Mouse (Mus musculus): ENCODE measurements around the gene Hnf1b. TPM values are rescaled to one million over a fixed set of nuclear protein-coding genes. Genes with fewer than 3 reads are reported as not detected.

Gene Hnf1b
- polyA plus RNA-seq (2016; fragmentation: Nextera tagmentation; extraction: Ambion mirVana) = 0.09 TPM in 1 of 2 replicates, not detected in the other

DNA sequence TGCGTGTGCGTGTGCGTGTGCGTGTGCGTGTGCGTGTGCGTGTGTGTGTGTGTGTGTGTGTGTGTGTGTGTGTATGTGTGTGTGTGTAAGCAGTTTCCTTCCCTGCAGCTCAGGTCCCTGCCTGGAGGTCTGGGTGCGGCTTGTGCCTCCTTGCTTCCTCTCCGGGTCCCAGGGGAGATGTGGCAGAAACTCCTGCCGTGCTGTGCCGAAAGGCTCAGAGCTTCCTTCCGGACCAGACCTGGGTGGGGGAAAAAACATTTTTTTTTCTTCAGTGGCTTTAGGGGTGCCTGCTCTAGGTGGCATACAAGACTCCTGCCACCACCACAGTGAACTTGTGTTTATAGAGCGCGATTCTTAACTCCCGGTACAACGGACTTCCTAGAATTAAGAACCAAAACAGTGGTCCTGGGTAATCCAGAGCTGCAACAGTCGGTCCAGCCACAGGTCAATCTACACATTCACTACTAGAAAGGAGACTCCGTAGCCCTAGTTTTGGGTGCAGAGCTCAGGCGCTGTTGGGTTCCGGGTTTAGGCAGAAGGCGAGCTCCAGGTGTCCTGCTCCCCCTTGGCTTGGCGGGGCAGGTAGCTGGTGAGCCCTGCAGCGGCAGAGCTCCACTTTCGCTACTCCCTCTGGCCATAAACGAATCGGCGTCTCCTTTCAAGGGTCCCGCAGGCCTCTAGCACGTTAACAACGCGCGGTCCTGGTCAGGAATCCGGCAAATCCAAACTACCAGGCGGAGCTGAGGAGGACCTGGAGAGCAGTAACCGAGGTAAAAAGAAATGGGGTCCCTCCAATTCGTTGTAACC lies at the start of gene Hnf1b:
Gene Hnf1b (plus strand): TSS at position 535 of the 807 bp plus-strand sequence.
- Histone ChIP-seq H3K9ac (no peak within 1 kb of the TSS), H3K9me3 (replicated peaks) (no peaks in the 10 kb centered on the region), H3K27me3 (peaks cover 69% of the 10 kb centered on the region), H3K4me3 (0 out of 2 replicates have a peak within 1 kb of the TSS, but pooled peaks have one; percentile 3), H3K4me2 (replicated peaks) (peak within 1 kb of the TSS; percentile 13; the same call in 1 of the 2 replicates), H3K36me3 (no peaks in the 10 kb centered on the region), H3K27ac (no peak within 1 kb of the TSS), H3K4me1 (peaks cover 20% of the 10 kb centered on the region)
- ATAC-seq (ENCODE audit: low FRiP score) = no peak
- 5% methylated on average over 34 of the region's 36 CpGs for WGBS

GRCm38 (mm10) chr11:83802166-83802565 lies 47.7 kb upstream of the Hnf1b start:
- H3K4me2 ChIP-seq (replicated peaks) = no peak overlapping the region
- ATAC-seq (ENCODE audit: low FRiP score) = no peak
- H3K27me3 ChIP-seq = no peaks in the 10 kb centered on the region
- no peaks in the 10 kb centered on the region for H3K4me1 ChIP-seq
- H3K27ac ChIP-seq = no peak overlapping the region
- no peaks in the 10 kb centered on the region for H3K9me3 ChIP-seq (replicated peaks)
- no peaks in the 10 kb centered on the region for H3K36me3 ChIP-seq
- 68% methylated on average over 8 of the region's 8 CpGs for WGBS
- no peak overlapping the region for H3K9ac ChIP-seq
- no peak overlapping the region for H3K4me3 ChIP-seq

GRCm38 (mm10) chr11:83802581-83802980 lies 47.3 kb upstream of the Hnf1b start:
- no peak overlapping the region for H3K9ac ChIP-seq
- no peak for ATAC-seq (ENCODE audit: low FRiP score)
- H3K4me3 ChIP-seq = no peak overlapping the region
- no peaks in the 10 kb centered on the region for H3K4me1 ChIP-seq
- no peaks in the 10 kb centered on the region for H3K36me3 ChIP-seq
- H3K27me3 ChIP-seq = no peaks in the 10 kb centered on the region
- H3K27ac ChIP-seq = no peak overlapping the region
- H3K4me2 ChIP-seq (replicated peaks) = no peak overlapping the region
- 89% methylated on average over 4 of the region's 4 CpGs for WGBS
- no peaks in the 10 kb centered on the region for H3K9me3 ChIP-seq (replicated peaks)

DNA sequence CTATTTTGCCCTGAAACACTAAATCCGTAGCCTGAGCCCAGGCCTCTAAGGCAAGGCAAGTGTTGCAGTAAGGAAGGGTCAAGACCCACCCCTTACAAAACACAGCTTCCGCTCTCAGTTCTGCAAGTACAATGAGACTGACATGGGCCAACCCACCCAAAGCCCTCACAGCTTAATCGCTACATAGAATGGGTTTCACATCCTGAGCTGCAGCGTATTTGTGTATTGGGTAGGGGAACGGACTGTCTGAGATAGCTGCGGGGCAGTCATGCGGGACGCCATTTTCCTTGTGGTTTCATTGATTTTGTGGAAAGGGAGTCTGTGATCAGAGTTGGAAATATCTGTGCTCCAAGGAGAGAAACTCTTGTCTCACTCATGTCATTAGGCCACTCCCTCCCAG lies 39.4 kb upstream of the Hnf1b start:
- Histone ChIP-seq H3K27me3 (no peaks in the 10 kb centered on the region), H3K27ac (no peak overlapping the region), H3K4me2 (replicated peaks) (no peak overlapping the region), H3K4me3 (no peak overlapping the region), H3K9me3 (replicated peaks) (no peaks in the 10 kb centered on the region), H3K9ac (no peak overlapping the region), H3K36me3 (no peaks in the 10 kb centered on the region), H3K4me1 (no peaks in the 10 kb centered on the region)
- WGBS = 83% methylated on average over 8 of the region's 8 CpGs
- ATAC-seq (ENCODE audit: low FRiP score) = no peak

DNA sequence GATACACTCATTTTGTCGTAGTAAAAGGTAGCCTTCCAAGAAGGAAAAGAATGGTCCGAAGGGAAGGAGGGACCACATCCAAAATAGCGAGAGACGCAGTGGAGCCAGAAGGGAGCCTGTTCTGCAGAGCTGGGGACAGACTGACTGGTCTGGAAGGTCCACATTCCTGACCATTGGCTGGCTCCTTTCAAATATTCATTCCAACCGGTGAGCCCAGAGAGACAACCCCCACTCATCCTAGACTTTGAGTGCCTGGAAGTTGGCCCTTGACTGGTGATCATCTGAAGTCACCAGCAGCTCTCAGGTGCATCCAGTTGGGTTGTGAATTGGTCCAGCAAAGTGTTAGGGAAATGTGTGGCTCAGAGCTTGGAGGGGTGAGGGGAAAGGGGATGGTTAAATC lies 34.7 kb upstream of the Hnf1b start:
- H3K4me2 ChIP-seq (replicated peaks) = no peak overlapping the region
- peaks cover 4% of the 10 kb centered on the region; the same call in 1 of the 2 replicates for H3K27me3 ChIP-seq
- WGBS = 88% methylated on average over 5 of the region's 5 CpGs
- no peaks in the 10 kb centered on the region for H3K36me3 ChIP-seq
- H3K9me3 ChIP-seq (replicated peaks) = no peaks in the 10 kb centered on the region
- H3K4me1 ChIP-seq = peaks cover 12% of the 10 kb centered on the region; the same call in 1 of the 2 replicates
- H3K27ac ChIP-seq = no peak overlapping the region
- no peak overlapping the region for H3K4me3 ChIP-seq
- H3K9ac ChIP-seq = no peak overlapping the region
- ATAC-seq (ENCODE audit: low FRiP score) = no peak

DNA sequence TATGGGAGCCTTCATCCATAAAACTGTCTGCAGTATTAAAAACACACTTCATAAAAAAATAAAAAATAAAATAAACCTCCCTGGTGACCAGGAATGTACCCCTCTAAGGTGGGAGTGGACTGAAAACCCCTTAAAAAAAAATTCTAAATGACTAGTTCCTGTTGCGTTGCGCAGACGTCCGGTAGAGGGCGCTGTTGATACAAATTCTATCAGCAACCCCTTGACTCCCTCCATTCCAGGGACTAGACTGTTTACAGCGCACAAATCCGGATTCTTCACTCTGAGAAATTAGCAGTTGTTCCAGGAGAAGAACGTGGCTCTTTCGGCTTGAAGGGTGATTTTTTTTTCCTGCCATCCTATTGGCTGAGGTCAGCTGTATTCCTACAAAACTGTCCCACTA lies 34.2 kb upstream of the Hnf1b start:
- H3K4me3 ChIP-seq = no peak overlapping the region
- peaks cover 4% of the 10 kb centered on the region; the same call in 1 of the 2 replicates for H3K27me3 ChIP-seq
- H3K36me3 ChIP-seq = no peaks in the 10 kb centered on the region
- no peak overlapping the region for H3K9ac ChIP-seq
- no peak overlapping the region for H3K4me2 ChIP-seq (replicated peaks)
- WGBS = 10% methylated on average over 9 of the region's 9 CpGs
- H3K4me1 ChIP-seq = peaks cover 12% of the 10 kb centered on the region; the same call in 1 of the 2 replicates
- no peaks in the 10 kb centered on the region for H3K9me3 ChIP-seq (replicated peaks)
- no peak for ATAC-seq (ENCODE audit: low FRiP score)
- H3K27ac ChIP-seq = no peak overlapping the region

DNA sequence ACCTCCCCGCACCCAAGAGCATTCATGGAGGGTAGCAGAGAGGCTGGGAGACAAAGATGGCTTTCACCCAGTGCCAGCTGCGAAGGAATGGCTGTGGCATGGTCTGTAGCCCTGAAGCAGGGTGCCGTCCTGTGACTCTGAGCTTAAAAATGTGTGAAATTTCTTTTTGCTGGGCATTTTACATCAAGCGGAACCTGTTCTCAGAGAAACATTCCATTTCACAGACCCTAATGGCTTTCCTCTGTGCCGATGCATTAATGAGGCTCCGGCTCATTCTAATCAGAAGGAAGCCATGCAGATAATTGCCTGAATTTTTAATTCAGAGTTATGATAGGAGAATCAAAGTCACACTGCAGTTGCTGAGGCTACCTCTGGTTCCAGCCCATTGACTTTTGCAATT lies 32.8 kb upstream of the Hnf1b start:
- ATAC-seq (ENCODE audit: low FRiP score) = peak; percentile 66
- H3K4me2 ChIP-seq (replicated peaks) = no peak overlapping the region
- H3K4me3 ChIP-seq = no peak overlapping the region
- H3K4me1 ChIP-seq = peaks cover 12% of the 10 kb centered on the region; the same call in 1 of the 2 replicates
- WGBS = 55% methylated on average over 6 of the region's 6 CpGs
- H3K9ac ChIP-seq = no peak overlapping the region
- H3K9me3 ChIP-seq (replicated peaks) = no peaks in the 10 kb centered on the region
- H3K27me3 ChIP-seq = peaks cover 4% of the 10 kb centered on the region; the same call in 1 of the 2 replicates
- H3K27ac ChIP-seq = peak overlapping the region; percentile 67
- H3K36me3 ChIP-seq = no peaks in the 10 kb centered on the region

DNA sequence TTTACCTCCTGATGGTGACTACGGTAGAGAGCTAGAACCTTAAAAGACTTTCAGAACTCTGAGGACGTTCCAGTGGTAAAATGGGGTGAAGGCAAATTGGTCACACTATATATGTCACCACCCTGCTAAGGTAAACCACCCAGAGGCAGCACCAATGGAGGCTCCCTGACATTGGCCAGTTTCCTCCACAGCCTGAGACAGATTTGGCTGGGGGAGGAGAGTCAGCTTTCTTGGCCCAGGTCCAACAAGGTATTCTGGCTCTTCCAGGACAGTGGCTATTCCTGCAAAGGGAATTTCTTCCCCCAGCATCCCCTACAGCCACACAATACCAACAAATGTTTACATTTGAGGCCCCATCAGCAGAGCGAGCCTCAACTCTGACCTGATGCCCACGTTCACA lies 31.9 kb upstream of the Hnf1b start:
- Histone ChIP-seq H3K4me1 (peaks cover 12% of the 10 kb centered on the region; the same call in 1 of the 2 replicates), H3K9ac (no peak overlapping the region), H3K27ac (no peak overlapping the region), H3K9me3 (replicated peaks) (no peaks in the 10 kb centered on the region), H3K4me2 (replicated peaks) (no peak overlapping the region), H3K27me3 (peaks cover 4% of the 10 kb centered on the region; the same call in 1 of the 2 replicates), H3K4me3 (no peak overlapping the region), H3K36me3 (no peaks in the 10 kb centered on the region)
- ATAC-seq (ENCODE audit: low FRiP score) = no peak
- WGBS = 77% methylated on average over 4 of the region's 4 CpGs

DNA sequence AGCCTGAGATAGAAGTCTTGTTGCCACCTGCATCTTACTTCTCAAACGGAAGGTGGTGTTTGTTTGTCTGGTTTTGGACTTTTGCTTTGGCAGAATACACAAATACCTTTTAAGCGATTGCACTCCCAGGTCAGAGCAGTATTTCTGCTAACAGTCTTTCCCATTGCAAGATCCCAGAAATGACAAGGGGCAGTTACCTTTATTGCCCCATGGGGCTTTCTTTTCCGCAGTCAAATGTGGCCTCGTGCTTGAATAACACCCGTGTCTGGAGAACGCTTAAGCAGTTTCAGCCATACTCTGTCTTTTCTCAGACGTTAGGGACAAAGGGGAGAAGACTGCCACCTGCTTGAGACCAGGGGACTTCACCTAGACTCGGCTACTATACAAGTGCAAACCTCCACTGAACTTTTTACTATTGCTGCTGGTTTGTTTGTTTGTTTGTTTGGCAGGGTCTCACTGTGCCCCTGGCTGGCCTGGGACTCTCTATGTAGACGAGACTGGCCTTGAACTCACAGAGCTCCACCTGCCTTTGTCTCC lies 31.2 kb upstream of the Hnf1b start:
- 62% methylated on average over 9 of the region's 9 CpGs for WGBS
- H3K36me3 ChIP-seq = no peaks in the 10 kb centered on the region
- ATAC-seq (ENCODE audit: low FRiP score) = no peak
- H3K9me3 ChIP-seq (replicated peaks) = no peaks in the 10 kb centered on the region
- no peak overlapping the region for H3K27ac ChIP-seq
- H3K4me2 ChIP-seq (replicated peaks) = no peak overlapping the region
- peaks cover 4% of the 10 kb centered on the region; the same call in 1 of the 2 replicates for H3K27me3 ChIP-seq
- H3K9ac ChIP-seq = no peak overlapping the region
- H3K4me3 ChIP-seq = no peak overlapping the region
- H3K4me1 ChIP-seq = peaks cover 12% of the 10 kb centered on the region; the same call in 1 of the 2 replicates

DNA sequence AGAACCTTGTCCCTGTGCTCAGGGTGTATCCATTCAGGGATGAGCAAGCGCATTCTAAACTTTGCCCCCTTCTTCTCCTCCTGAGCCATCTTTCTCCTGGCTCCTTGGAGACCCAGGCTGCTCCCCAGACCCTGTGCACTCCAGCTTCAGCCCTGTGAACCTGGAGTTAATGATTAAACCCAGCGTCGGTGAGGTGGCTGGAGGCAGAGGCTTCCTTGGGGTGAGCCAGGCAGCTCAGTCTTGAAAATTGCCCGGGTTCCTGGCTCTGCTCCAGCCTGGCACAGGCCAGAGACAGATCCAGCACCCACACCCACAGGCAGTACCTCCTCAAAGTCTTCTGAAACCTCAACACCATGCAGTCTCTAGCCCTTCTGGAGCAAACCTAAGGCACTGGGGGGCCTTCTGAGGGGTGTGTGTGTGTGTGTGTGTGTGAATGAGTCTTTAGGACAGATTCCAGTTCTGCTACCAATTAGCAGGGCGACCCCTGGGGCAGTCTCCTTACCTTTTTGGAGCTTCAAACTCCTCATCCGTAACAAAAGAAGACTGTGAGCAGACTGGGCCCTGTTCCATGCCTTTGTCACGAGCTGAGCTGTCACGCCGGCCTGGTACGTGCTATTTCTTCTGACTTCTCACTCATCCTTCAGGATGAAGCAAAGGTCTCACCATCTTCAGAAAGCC lies 29.9 kb upstream of the Hnf1b start:
- Histone ChIP-seq H3K27ac (no peak overlapping the region), H3K36me3 (no peaks in the 10 kb centered on the region), H3K9ac (no peak overlapping the region), H3K27me3 (peaks cover 4% of the 10 kb centered on the region; the same call in 1 of the 2 replicates), H3K4me3 (no peak overlapping the region), H3K4me1 (peaks cover 12% of the 10 kb centered on the region; the same call in 1 of the 2 replicates), H3K4me2 (replicated peaks) (no peak overlapping the region), H3K9me3 (replicated peaks) (no peaks in the 10 kb centered on the region)
- 42% methylated on average over 10 of the region's 10 CpGs for WGBS
- no peak for ATAC-seq (ENCODE audit: low FRiP score)

- WGBS = 87% methylated on average over 3 of the region's 3 CpGs
- no peak overlapping the region for H3K9ac ChIP-seq
- H3K4me3 ChIP-seq = no peak overlapping the region
Observed at GRCm38 (mm10) chr11:83826142-83826541, 23.7 kb upstream of the Hnf1b start.

GRCm38 (mm10) chr11:83828553-83829142 lies 21.2 kb upstream of the Hnf1b start:
- Histone ChIP-seq H3K4me3 (no peak overlapping the region), H3K27me3 (no peaks in the 10 kb centered on the region), H3K27ac (no peak overlapping the region), H3K4me1 (no peaks in the 10 kb centered on the region), H3K9ac (no peak overlapping the region), H3K9me3 (replicated peaks) (no peaks in the 10 kb centered on the region), H3K4me2 (replicated peaks) (no peak overlapping the region), H3K36me3 (no peaks in the 10 kb centered on the region)
- no peak for ATAC-seq (ENCODE audit: low FRiP score)
- 80% methylated on average over 8 of the region's 8 CpGs for WGBS

More at GRCm38 (mm10) chr11:83826142-83826541, 23.7 kb upstream of the Hnf1b start:
- H3K27ac ChIP-seq = no peak overlapping the region
- no peaks in the 10 kb centered on the region for H3K36me3 ChIP-seq
- no peaks in the 10 kb centered on the region for H3K4me1 ChIP-seq
- H3K4me2 ChIP-seq (replicated peaks) = no peak overlapping the region
- no peaks in the 10 kb centered on the region for H3K9me3 ChIP-seq (replicated peaks)
- ATAC-seq (ENCODE audit: low FRiP score) = no peak
- H3K27me3 ChIP-seq = no peaks in the 10 kb centered on the region
